Mouse (Mus musculus): ENCODE measurements around the gene Prpf3. TPM values are rescaled to one million over a fixed set of nuclear protein-coding genes. Genes with fewer than 3 reads are reported as not detected.
A peak's percentile ranks its signal among the peaks of the same experiment; 100 is the strongest.
"Not testable (repeated sequence)": the region's sequence is repeated elsewhere in the genome, so short reads cannot be mapped to it uniquely, and the experiment has no call there.

Gene Prpf3
- polyA plus RNA-seq, 1 experiment from 2014 or later: 75.7 TPM

- Histone ChIP-seq H3K9me3 (no peaks in the 10 kb centered on the region), H3K4me1 (replicated peaks) (peaks cover 11% of the 10 kb centered on the region), H3K27ac (peak within 1 kb of the TSS; percentile 100), H3K4me2 (peak within 1 kb of the TSS; percentile 67), H3K27me3 (no peaks in the 10 kb centered on the region), H3K4me3 (replicated peaks) (peak within 1 kb of the TSS; percentile 82), H3K9ac (replicated peaks) (peak within 1 kb of the TSS; percentile 97), H3K36me3 (no peaks in the 10 kb centered on the region; the same call in 1 of the 2 replicates)
- ATAC-seq (ENCODE audit: insufficient number of reproducible peaks, insufficient read depth, low FRiP score, low TSS enrichment, low read depth): 0 out of 2 replicates have a peak, but pooled peaks have one; percentile 42
- under 1% methylated on average over 60 of the region's 60 CpGs for WGBS
These were observed 37.0 kb downstream of the Prpf3 start, which contains the start of gene Rprd2 for GRCm38 (mm10) chr3:95818571-95819288. Rprd2 (minus strand) TSS chr3:95818863.

- H3K4me3 ChIP-seq (replicated peaks): peak overlapping the region; percentile 82
- H3K27ac ChIP-seq: peak overlapping the region; percentile 100
- under 1% methylated on average over 21 of the region's 21 CpGs for WGBS
- H3K36me3 ChIP-seq: no peaks in the 10 kb centered on the region; the same call in 1 of the 2 replicates
- H3K4me1 ChIP-seq (replicated peaks): peaks cover 11% of the 10 kb centered on the region
- H3K27me3 ChIP-seq: no peaks in the 10 kb centered on the region
- peak overlapping the region; percentile 67 for H3K4me2 ChIP-seq
- no peaks in the 10 kb centered on the region for H3K9me3 ChIP-seq
- no peak for ATAC-seq (ENCODE audit: insufficient number of reproducible peaks, insufficient read depth, low FRiP score, low TSS enrichment, low read depth)
- peak overlapping the region; percentile 97 for H3K9ac ChIP-seq (replicated peaks)
These were observed 37.6 kb downstream of the Prpf3 start for GRCm38 (mm10) chr3:95818026-95818511.

GRCm38 (mm10) chr3:95816681-95817080, 39.0 kb downstream of the Prpf3 start:
- Histone ChIP-seq H3K4me3 (replicated peaks) (no peak overlapping the region), H3K27ac (no peak overlapping the region), H3K4me2 (peak overlapping the region; percentile 67), H3K9ac (replicated peaks) (no peak overlapping the region), H3K27me3 (no peaks in the 10 kb centered on the region), H3K4me1 (replicated peaks) (peaks cover 11% of the 10 kb centered on the region), H3K36me3 (peaks cover 2% of the 10 kb centered on the region; the same call in 1 of the 2 replicates), H3K9me3 (no peaks in the 10 kb centered on the region)
- ATAC-seq (ENCODE audit: insufficient number of reproducible peaks, insufficient read depth, low FRiP score, low TSS enrichment, low read depth): no peak
- 93% methylated on average over 3 of the region's 3 CpGs for WGBS

GRCm38 (mm10) chr3:95808384-95808783, 47.3 kb downstream of the Prpf3 start:
- no peak overlapping the region for H3K27ac ChIP-seq
- H3K9me3 ChIP-seq: no peaks in the 10 kb centered on the region
- no peak for ATAC-seq (ENCODE audit: insufficient number of reproducible peaks, insufficient read depth, low FRiP score, low TSS enrichment, low read depth)
- H3K27me3 ChIP-seq: no peaks in the 10 kb centered on the region
- no peak overlapping the region for H3K4me3 ChIP-seq (replicated peaks)
- no peak overlapping the region for H3K9ac ChIP-seq (replicated peaks)
- H3K4me2 ChIP-seq: no peak overlapping the region
- 74% methylated on average over 2 of the region's 2 CpGs for WGBS
- no peaks in the 10 kb centered on the region for H3K4me1 ChIP-seq (replicated peaks)
- peaks cover 21% of the 10 kb centered on the region for H3K36me3 ChIP-seq

GRCm38 (mm10) chr3:95807630-95808029, 48.1 kb downstream of the Prpf3 start:
- not testable (repeated sequence) for ATAC-seq (ENCODE audit: insufficient number of reproducible peaks, insufficient read depth, low FRiP score, low TSS enrichment, low read depth); H3K9ac ChIP-seq (replicated peaks); H3K9me3 ChIP-seq; H3K4me3 ChIP-seq (replicated peaks); H3K27ac ChIP-seq; H3K27me3 ChIP-seq; H3K4me1 ChIP-seq (replicated peaks); H3K4me2 ChIP-seq
- H3K36me3 ChIP-seq: peaks cover 21% of the 10 kb centered on the region
- 84% methylated on average over 6 of the region's 6 CpGs for WGBS

- H3K36me3 ChIP-seq: peaks cover 19% of the 10 kb centered on the region
- WGBS: 88% methylated on average over 1 of the region's 1 CpGs
- H3K9ac ChIP-seq (replicated peaks): no peak overlapping the region
- H3K4me2 ChIP-seq: no peak overlapping the region
- no peaks in the 10 kb centered on the region for H3K9me3 ChIP-seq
- H3K4me3 ChIP-seq (replicated peaks): no peak overlapping the region
- H3K4me1 ChIP-seq (replicated peaks): no peaks in the 10 kb centered on the region
- H3K27ac ChIP-seq: no peak overlapping the region
- no peaks in the 10 kb centered on the region for H3K27me3 ChIP-seq
- no peak for ATAC-seq (ENCODE audit: insufficient number of reproducible peaks, insufficient read depth, low FRiP score, low TSS enrichment, low read depth)
These were observed 49.0 kb downstream of the Prpf3 start for GRCm38 (mm10) chr3:95806677-95807076.

- Histone ChIP-seq H3K4me2 (no peak overlapping the region), H3K27ac (no peak overlapping the region), H3K27me3 (no peaks in the 10 kb centered on the region), H3K9me3 (no peaks in the 10 kb centered on the region), H3K4me3 (replicated peaks) (no peak overlapping the region), H3K4me1 (replicated peaks) (no peaks in the 10 kb centered on the region), H3K9ac (replicated peaks) (no peak overlapping the region), H3K36me3 (peaks cover 18% of the 10 kb centered on the region)
- 94% methylated on average over 4 of the region's 4 CpGs for WGBS
- ATAC-seq (ENCODE audit: insufficient number of reproducible peaks, insufficient read depth, low FRiP score, low TSS enrichment, low read depth): no peak
These were observed 51.8 kb downstream of the Prpf3 start for GRCm38 (mm10) chr3:95803851-95804250.

- H3K9me3 ChIP-seq: no peaks in the 10 kb centered on the region
- no peaks in the 10 kb centered on the region for H3K4me1 ChIP-seq (replicated peaks)
- no peak overlapping the region for H3K4me2 ChIP-seq
- WGBS: 85% methylated on average over 4 of the region's 4 CpGs
- H3K9ac ChIP-seq (replicated peaks): no peak overlapping the region
- no peak for ATAC-seq (ENCODE audit: insufficient number of reproducible peaks, insufficient read depth, low FRiP score, low TSS enrichment, low read depth)
- no peak overlapping the region for H3K27ac ChIP-seq
- no peak overlapping the region for H3K4me3 ChIP-seq (replicated peaks)
- H3K36me3 ChIP-seq: no peaks in the 10 kb centered on the region
- H3K27me3 ChIP-seq: no peaks in the 10 kb centered on the region
These were observed 56.9 kb downstream of the Prpf3 start for GRCm38 (mm10) chr3:95798756-95799155.

- no peak for ATAC-seq (ENCODE audit: insufficient number of reproducible peaks, insufficient read depth, low FRiP score, low TSS enrichment, low read depth)
- WGBS: 92% methylated on average over 1 of the region's 1 CpGs
- H3K36me3 ChIP-seq: peaks cover 2% of the 10 kb centered on the region
- no peaks in the 10 kb centered on the region for H3K9me3 ChIP-seq
- H3K27ac ChIP-seq: no peak overlapping the region
- H3K4me3 ChIP-seq (replicated peaks): no peak overlapping the region
- no peak overlapping the region for H3K9ac ChIP-seq (replicated peaks)
- H3K4me1 ChIP-seq (replicated peaks): no peaks in the 10 kb centered on the region
- H3K4me2 ChIP-seq: no peak overlapping the region
- H3K27me3 ChIP-seq: no peaks in the 10 kb centered on the region
These were observed 61.4 kb downstream of the Prpf3 start for GRCm38 (mm10) chr3:95794299-95794698.

GRCm38 (mm10) chr3:95793662-95794061, 62.0 kb downstream of the Prpf3 start:
- no peak for ATAC-seq (ENCODE audit: insufficient number of reproducible peaks, insufficient read depth, low FRiP score, low TSS enrichment, low read depth)
- whole genome bisulfite sequencing: 73% methylated on average over 2 of the region's 2 CpGs
- H3K27ac ChIP-seq: no peak overlapping the region
- H3K9me3 ChIP-seq: no peaks in the 10 kb centered on the region
- H3K27me3 ChIP-seq: no peaks in the 10 kb centered on the region
- peaks cover 7% of the 10 kb centered on the region for H3K36me3 ChIP-seq
- no peak overlapping the region for H3K4me2 ChIP-seq
- H3K9ac ChIP-seq (replicated peaks): no peak overlapping the region
- H3K4me3 ChIP-seq (replicated peaks): no peak overlapping the region
- no peaks in the 10 kb centered on the region for H3K4me1 ChIP-seq (replicated peaks)

GRCm38 (mm10) chr3:95785501-95785900, 70.2 kb downstream of the Prpf3 start:
- 94% methylated on average over 4 of the region's 4 CpGs for WGBS
- Histone ChIP-seq H3K4me2 (no peak overlapping the region), H3K9ac (replicated peaks) (no peak overlapping the region), H3K4me3 (replicated peaks) (no peak overlapping the region), H3K36me3 (peaks cover 79% of the 10 kb centered on the region), H3K27ac (no peak overlapping the region), H3K4me1 (replicated peaks) (no peaks in the 10 kb centered on the region), H3K9me3 (no peaks in the 10 kb centered on the region), H3K27me3 (no peaks in the 10 kb centered on the region)
- no peak for ATAC-seq (ENCODE audit: insufficient number of reproducible peaks, insufficient read depth, low FRiP score, low TSS enrichment, low read depth)

All from limb, embryonic 12.5 days (tissue).